Mouse (Mus musculus) liver, embryonic 16.5 days (tissue): ENCODE measurements around the gene Ripk3. TPM values are rescaled to one million over a fixed set of nuclear protein-coding genes. Genes with fewer than 3 reads are reported as not detected.

Source experiments
- ATAC-seq: fragments of 200-750 bp; cut with Nextera tagmentation; 2 replicates; pipeline ENCODE4 v1.8.0; 2017; ENCODE audit warnings: low read depth, mild to moderate bottlenecking, moderate number of reproducible peaks, moderate library complexity
- H3K27ac ChIP-seq: fragments of 300-500 bp; sonication (generic); 2 replicates; pipeline ENCODE4 v1.5.1; 2014; ENCODE audit warnings: mild to moderate bottlenecking, low read length
- H3K27me3 ChIP-seq: fragments of 300-500 bp; sonication (generic); 2 replicates; pipeline ENCODE4 v1.6.1; 2014; ENCODE audit warnings: low read depth, low read length, mixed read lengths; ENCODE audit not compliant: control insufficient read depth, insufficient read depth
- H3K36me3 ChIP-seq: fragments of 300-500 bp; sonication (generic); 2 replicates; pipeline ENCODE4 v1.6.1; 2014; ENCODE audit warnings: mild to moderate bottlenecking; ENCODE audit not compliant: control insufficient read depth, insufficient read depth
- H3K4me1 ChIP-seq: fragments of 300-500 bp; sonication (generic); 2 replicates; pipeline ENCODE4 v1.6.1; 2014; ENCODE audit warnings: low read depth, low read length, mixed read lengths; ENCODE audit not compliant: control insufficient read depth
- H3K4me2 ChIP-seq: fragments of 300-500 bp; sonication (generic); 2 replicates; pipeline ENCODE4 v1.6.1; 2014; ENCODE audit warnings: low read depth, low read length, mixed read lengths
- H3K4me3 ChIP-seq: fragments of 300-500 bp; sonication (generic); 2 replicates; pipeline ENCODE4 v1.5.1; 2014; ENCODE audit warnings: low read depth, mild to moderate bottlenecking, low read length
- H3K9ac ChIP-seq: fragments of 300-500 bp; sonication (generic); 2 replicates; pipeline ENCODE4 v1.6.1; 2014; ENCODE audit warnings: low read depth, low read length
- H3K9me3 ChIP-seq: fragments of 300-500 bp; sonication (generic); replicated peaks from 2 replicates; pipeline ENCODE4 v1.6.1; 2016; ENCODE audit warnings: low read length; ENCODE audit not compliant: control insufficient read depth
- WGBS: fragments of 180-500 bp; shearing (Covaris S2); extraction: QIAGEN DNeasy Blood & Tissue Kit; methylation state at CpG from one replicate; pipeline ENCODE4 v1.1.7; 2014; ENCODE audit not compliant: insufficient replicate concordance; 5-methylcytosine and 5-hydroxymethylcytosine counted together
- polyA plus RNA-seq: library from polyadenylated mRNA; unstranded; fragments of >200 nt; fragmentation: Nextera tagmentation; extraction: Ambion mirVana; gene quantifications from 2 replicates; pipeline ENCODE4 v1.2.1, GENCODE M21; 2015

Ripk3 gene
- polyA plus RNA-seq, 1 experiment from 2014 or later, result 16.4 TPM

DNA sequence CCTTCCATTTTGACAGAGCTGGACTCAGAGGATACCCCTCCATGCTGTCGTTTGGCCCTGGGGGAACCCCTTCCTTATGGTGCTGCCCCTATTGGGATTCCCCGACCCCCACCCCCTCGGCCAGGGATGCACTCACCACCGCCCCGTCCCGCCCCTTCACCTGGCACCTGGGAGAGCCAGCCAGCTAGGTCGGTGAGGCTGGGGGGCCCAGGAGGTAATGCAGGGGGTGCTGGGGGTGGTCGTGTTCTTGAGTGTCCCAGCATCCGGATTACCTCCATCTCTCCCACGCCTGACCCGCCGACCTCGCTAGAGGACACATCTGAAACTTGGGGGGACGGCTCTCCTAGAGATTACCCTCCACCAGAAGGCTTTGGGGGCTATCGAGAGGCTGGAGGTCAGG, 37.5 kb upstream of the Ripk3 start:
- H3K27me3 ChIP-seq, result peaks cover 56% of the 10 kb centered on the region
- no peak overlapping the region for H3K27ac ChIP-seq
- no peak for ATAC-seq
- no peak overlapping the region for H3K9ac ChIP-seq
- 6% methylated on average over 15 of the region's 15 CpGs for WGBS
- H3K9me3 ChIP-seq, result no peaks in the 10 kb centered on the region
- H3K4me2 ChIP-seq, result no peak overlapping the region
- no peaks in the 10 kb centered on the region for H3K36me3 ChIP-seq
- no peak overlapping the region for H3K4me3 ChIP-seq
- H3K4me1 ChIP-seq, result peaks cover 12% of the 10 kb centered on the region

DNA sequence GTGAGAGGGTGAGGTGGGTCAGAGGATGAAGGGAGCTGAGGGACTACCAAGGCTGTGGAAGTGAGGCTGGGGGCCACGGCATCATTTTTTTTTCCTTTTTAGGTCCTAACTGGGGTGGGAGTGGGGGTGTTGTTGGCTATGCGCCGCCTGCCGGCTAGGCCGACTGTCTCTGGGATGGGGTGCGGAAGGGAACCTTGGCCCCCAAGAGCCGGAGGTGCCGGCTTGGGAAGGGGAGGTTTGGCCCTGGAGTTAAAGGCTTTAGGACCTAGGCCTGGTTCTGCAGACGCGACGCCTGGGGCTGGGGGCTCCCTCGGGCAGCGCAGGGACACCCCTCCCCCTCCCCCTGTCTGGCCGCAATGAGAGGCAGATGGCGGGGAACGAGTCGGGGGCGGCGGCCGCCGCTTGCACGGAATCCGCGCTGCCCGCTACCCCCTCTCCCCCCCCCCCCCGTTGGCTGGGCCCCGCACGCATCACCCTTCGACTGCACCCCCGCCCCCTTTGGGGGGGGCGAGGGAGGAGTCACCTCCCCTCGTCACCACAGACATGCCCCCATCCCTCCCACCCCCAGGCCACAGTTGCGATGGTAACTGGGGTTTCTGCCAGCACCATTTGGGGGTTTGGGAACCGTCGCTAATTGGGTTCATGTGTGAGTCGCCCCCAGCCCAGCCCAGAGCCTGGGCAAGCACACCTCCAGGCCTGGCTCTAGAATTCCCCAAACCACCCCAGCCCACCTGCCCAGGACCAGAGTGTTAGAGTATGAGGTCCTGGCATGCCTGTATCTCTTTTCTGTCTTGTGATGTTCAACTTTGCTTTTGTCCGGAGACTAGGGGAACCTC, 36.8 kb upstream of the Ripk3 start:
- no peak for ATAC-seq
- H3K27ac ChIP-seq, result no peak overlapping the region

DNA sequence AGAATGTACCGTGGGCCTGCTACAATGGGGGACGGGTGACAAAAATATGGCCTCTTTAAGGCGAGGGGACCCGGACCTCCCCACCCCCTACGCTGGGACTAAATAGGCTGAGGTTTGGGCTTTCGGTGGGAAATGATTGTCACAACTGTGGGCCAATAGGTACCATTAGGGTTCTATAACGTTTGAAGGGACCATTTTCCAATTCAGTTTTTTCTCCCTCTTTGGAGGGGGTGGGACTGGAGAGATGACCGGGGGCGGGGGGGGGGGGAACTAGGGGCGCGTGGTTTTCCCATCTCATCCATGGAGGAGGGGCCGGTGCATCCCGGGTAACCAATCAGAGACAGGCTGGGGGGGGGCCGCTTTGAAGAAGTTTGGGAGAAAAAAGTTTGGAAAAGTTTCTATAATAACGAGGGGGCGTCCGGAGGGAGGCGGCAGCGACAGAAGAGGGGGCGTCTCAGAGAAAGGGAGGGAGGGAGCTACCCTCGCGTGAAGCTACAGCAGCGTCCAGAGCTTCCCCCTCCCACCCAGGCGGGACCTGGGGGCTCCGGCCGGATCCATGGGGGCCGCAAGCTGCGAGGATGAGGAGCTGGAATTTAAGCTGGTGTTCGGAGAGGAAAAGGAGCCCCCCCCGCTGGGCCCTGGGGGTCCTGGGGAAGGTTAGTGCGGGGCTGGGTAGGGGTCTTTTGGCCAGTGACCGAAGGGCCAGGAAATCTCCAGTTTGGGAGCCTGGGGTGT, 36.0 kb upstream of the Ripk3 start:
- 6% methylated on average over 32 of the region's 32 CpGs for WGBS
- H3K36me3 ChIP-seq, result no peaks in the 10 kb centered on the region
- H3K27me3 ChIP-seq, result peaks cover 56% of the 10 kb centered on the region
- H3K9me3 ChIP-seq, result no peaks in the 10 kb centered on the region
- no peak overlapping the region for H3K27ac ChIP-seq
- H3K4me1 ChIP-seq, result peaks cover 12% of the 10 kb centered on the region
- no peak overlapping the region for H3K9ac ChIP-seq
- no peak for ATAC-seq
- H3K4me2 ChIP-seq, result peak overlapping the region; percentile 30; the same call in 1 of the 2 replicates
- peak overlapping the region; percentile 36 for H3K4me3 ChIP-seq

More for the DNA sequence above, 36.8 kb upstream of the Ripk3 start:
- Histone ChIP-seq H3K36me3 (no peaks in the 10 kb centered on the region), H3K9ac (no peak overlapping the region), H3K9me3 (no peaks in the 10 kb centered on the region), H3K4me1 (peaks cover 12% of the 10 kb centered on the region), H3K4me2 (peak overlapping the region; percentile 30), H3K4me3 (peak overlapping the region; percentile 36), H3K27me3 (peaks cover 56% of the 10 kb centered on the region)
- WGBS, result 2% methylated on average over 19 of the region's 37 CpGs

DNA sequence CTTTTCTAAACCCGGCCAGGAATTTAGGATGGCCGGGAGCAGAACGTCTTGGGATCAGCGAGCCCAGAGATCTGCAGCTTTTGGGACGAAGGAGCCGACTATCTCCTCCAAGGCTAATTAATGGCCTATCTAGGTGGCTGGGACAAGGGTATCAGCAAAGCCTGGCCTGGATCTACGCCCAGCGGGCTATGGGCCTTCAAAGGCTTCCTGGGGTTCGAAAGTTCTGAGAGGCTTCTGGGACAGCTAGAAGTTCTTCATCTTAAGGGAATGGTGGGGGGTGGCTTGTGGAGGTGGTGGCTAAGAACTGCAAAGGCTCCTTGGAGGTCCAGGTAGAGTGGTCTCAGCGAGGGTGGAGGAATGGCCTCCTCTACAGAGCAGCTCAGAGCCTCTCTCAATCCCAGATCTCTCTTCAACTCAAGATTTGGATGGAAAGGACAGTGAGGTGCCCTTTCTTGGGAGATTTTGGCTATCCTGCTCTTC, 35.4 kb upstream of the Ripk3 start:
- H3K4me2 ChIP-seq, result peak overlapping the region; percentile 73
- H3K27ac ChIP-seq, result no peak overlapping the region
- no peaks in the 10 kb centered on the region for H3K36me3 ChIP-seq
- H3K27me3 ChIP-seq, result peaks cover 56% of the 10 kb centered on the region
- ATAC-seq, result no peak
- peaks cover 12% of the 10 kb centered on the region for H3K4me1 ChIP-seq
- H3K9me3 ChIP-seq, result no peaks in the 10 kb centered on the region
- WGBS, result 7% methylated on average over 10 of the region's 10 CpGs
- peak overlapping the region; percentile 59 for H3K4me3 ChIP-seq
- H3K9ac ChIP-seq, result no peak overlapping the region

DNA sequence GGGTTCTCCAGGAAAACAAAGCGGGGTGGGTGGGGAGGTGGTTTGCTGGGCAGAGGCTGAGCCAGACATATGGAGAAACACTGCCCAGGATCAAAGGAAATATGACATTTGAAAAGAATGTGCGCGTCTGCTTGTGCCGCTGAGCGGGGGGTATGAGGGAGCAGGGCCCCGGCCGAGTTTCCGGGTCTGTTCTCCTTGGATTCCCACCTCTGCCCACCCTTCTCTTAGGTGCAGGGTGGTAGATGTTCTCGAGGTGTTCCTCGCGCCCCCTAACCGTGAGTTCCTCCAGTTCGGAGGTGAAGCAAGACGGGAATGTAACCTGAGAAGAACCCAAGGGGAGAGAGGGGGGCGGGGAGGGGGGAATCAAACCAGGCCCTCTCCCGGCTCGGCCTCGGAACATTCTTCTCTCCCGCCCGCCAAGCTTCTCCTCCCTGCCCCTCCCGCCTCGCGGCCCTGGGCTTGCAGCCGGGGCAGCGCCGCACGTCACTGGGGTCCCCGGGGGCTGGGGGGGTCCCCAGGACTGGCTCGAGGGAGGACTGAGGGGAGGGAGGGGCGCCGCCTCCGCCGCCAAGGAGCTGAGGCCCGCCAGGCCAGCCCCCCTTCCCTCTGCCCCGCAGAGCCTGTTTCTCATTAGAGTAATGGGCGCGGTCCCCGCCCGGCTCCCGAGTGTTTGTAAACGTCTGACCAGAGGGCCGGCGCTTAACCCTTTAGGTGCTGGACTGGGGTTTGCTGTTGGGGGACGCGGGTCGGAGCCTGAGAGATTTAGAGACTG, 34.5 kb upstream of the Ripk3 start, which contains the start of gene Nfatc4:
Gene Nfatc4 (plus strand): TSS at position 154 of the 772 bp plus-strand sequence.
- Histone ChIP-seq H3K9me3 (no peaks in the 10 kb centered on the region), H3K4me3 (peak within 1 kb of the TSS; percentile 59), H3K9ac (peak within 1 kb of the TSS; percentile 48), H3K4me1 (peaks cover 12% of the 10 kb centered on the region), H3K27ac (peak within 1 kb of the TSS; percentile 30; the same call in 1 of the 2 replicates), H3K36me3 (no peaks in the 10 kb centered on the region), H3K4me2 (peak within 1 kb of the TSS; percentile 73), H3K27me3 (peaks cover 56% of the 10 kb centered on the region)
- under 1% methylated on average over 41 of the region's 46 CpGs for WGBS
- ATAC-seq, result peak; percentile 46

DNA sequence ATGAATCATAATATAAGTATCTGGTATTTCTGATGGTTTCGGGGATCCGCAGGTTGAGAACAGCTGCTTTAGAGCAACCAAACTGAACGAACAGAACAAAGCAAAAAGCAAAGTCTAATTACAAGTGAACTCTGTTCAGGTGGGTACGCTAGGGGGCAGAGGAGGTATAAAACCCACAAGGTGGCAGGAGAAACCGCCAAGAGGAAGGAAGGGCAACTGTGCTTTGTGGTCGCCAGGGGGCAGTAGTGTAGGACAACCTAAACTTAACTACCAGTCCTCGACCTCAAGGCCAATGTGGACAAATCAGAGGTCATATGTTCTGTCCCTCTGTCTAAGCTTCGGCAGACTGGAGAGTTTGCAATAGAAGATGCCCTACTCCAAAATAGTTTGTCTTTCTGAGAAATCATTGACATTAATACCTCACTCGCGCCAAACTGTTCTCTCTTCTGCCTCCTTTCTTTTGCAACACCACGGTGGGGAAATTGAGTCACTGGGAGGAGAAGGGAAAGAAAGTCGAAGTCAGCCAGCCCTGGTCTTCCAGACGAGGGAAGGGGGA, 33.8 kb upstream of the Ripk3 start:
- H3K9ac ChIP-seq, result no peak overlapping the region
- peak; percentile 58 for ATAC-seq
- WGBS, result 5% methylated on average over 13 of the region's 13 CpGs
- peak overlapping the region; percentile 59 for H3K4me3 ChIP-seq
- no peaks in the 10 kb centered on the region for H3K9me3 ChIP-seq
- H3K27me3 ChIP-seq, result peaks cover 53% of the 10 kb centered on the region
- no peaks in the 10 kb centered on the region for H3K36me3 ChIP-seq
- peaks cover 12% of the 10 kb centered on the region for H3K4me1 ChIP-seq
- no peak overlapping the region for H3K27ac ChIP-seq
- H3K4me2 ChIP-seq, result peak overlapping the region; percentile 73

DNA sequence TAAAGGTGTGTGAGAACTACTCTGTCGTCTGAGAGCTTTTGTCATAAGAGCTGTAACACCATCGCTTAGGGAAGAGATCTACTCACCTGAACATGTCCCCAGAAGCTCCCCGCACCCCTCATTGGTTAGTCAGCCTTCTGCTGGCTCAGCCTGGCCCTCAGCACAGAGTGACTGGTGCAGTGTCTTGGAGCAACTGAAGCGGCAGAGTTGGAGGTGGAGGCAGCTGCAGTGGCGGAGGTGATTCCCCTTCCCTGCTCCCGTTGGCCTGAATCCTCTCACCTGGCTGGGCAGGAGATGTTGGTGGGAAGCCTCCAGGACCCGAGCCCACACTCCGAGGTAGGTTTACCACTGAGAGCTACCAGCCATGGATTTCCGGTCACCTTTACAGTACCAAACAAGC, 31.9 kb upstream of the Ripk3 start:
- Histone ChIP-seq H3K4me2 (no peak overlapping the region), H3K9ac (no peak overlapping the region), H3K9me3 (no peaks in the 10 kb centered on the region), H3K4me1 (peaks cover 12% of the 10 kb centered on the region), H3K36me3 (no peaks in the 10 kb centered on the region), H3K27me3 (peaks cover 34% of the 10 kb centered on the region), H3K27ac (no peak overlapping the region), H3K4me3 (no peak overlapping the region)
- 61% methylated on average over 9 of the region's 9 CpGs for WGBS
- no peak for ATAC-seq

DNA sequence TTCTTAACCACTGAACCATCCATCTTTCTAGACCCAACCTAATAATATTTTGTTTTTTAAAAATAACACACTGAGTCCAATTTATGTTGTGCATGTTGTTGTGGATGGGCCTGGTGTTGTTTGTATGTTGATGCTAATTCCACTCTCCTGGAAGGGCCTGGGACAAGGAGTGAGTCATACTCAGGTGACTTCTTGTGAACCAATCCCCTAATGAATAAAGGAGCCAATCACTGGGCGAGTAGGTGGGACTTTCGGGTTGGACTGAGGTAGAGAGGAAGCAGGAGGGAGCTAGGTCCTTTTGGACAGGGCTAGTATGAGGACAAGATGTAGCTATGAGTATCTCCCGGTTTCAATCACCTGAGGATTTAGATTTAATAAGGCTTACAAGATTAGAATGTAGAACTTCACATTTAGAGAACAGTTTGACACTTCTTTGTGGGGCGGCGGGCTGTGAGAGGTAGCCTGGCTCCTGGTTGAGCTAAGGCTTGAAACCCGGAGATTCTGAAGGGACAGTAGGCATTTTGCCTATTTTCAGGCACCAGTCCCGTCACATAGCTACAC, 31.3 kb upstream of the Ripk3 start:
- Histone ChIP-seq H3K27ac (no peak overlapping the region), H3K9ac (no peak overlapping the region), H3K27me3 (peaks cover 27% of the 10 kb centered on the region), H3K4me1 (peaks cover 7% of the 10 kb centered on the region), H3K4me3 (no peak overlapping the region), H3K36me3 (no peaks in the 10 kb centered on the region), H3K4me2 (no peak overlapping the region), H3K9me3 (no peaks in the 10 kb centered on the region)
- 57% methylated on average over 7 of the region's 7 CpGs for WGBS
- ATAC-seq, result no peak
